Mouse (Mus musculus) brain, embryonic 18.5 days (tissue): Measurements from ENCODE around the gene Lypd6b.

Source experiments
- DNase-seq: peaks from one replicate; pipeline ENCODE4 v3.0.0-alpha.2; 2012; ENCODE audit warnings: low read depth, low spot score

The Lypd6b gene

GRCm38 (mm10) chr2:49770440-49770839, 17.0 kb upstream of the Lypd6b start:
- DNase-seq = no peak

GRCm38 (mm10) chr2:49771172-49771571, 16.3 kb upstream of the Lypd6b start:
- no peak for DNase-seq

GRCm38 (mm10) chr2:49773194-49773931, 14.1 kb upstream of the Lypd6b start:
- no peak for DNase-seq

- DNase-seq = no peak
These were observed 13.3 kb upstream of the Lypd6b start for GRCm38 (mm10) chr2:49774180-49774579.

- no peak for DNase-seq
These were observed 12.3 kb upstream of the Lypd6b start for GRCm38 (mm10) chr2:49775187-49775586.

GRCm38 (mm10) chr2:49775735-49776134, 11.8 kb upstream of the Lypd6b start:
- no peak for DNase-seq

GRCm38 (mm10) chr2:49776407-49776806, 11.1 kb upstream of the Lypd6b start:
- DNase-seq = no peak

- DNase-seq = no peak
These were observed 547 bp downstream of the Lypd6b start for GRCm38 (mm10) chr2:49788051-49788418.

GRCm38 (mm10) chr2:49788643-49789042, 1.2 kb downstream of the Lypd6b start:
- DNase-seq = no peak

GRCm38 (mm10) chr2:49789078-49789477, 1.6 kb downstream of the Lypd6b start:
- DNase-seq = no peak

- DNase-seq = no peak
These were observed 2.0 kb downstream of the Lypd6b start for GRCm38 (mm10) chr2:49789504-49789903.

GRCm38 (mm10) chr2:49797444-49798143, 10.1 kb downstream of the Lypd6b start:
- no peak for DNase-seq

- no peak for DNase-seq
These were observed 17.0 kb downstream of the Lypd6b start for GRCm38 (mm10) chr2:49804448-49804847.

- no peak for DNase-seq
These were observed 18.4 kb downstream of the Lypd6b start for GRCm38 (mm10) chr2:49805736-49806371.

GRCm38 (mm10) chr2:49809496-49809895, 22.0 kb downstream of the Lypd6b start:
- no peak for DNase-seq

GRCm38 (mm10) chr2:49811420-49811819, 23.9 kb downstream of the Lypd6b start:
- no peak for DNase-seq

- DNase-seq = no peak
These were observed 24.4 kb downstream of the Lypd6b start for GRCm38 (mm10) chr2:49811871-49812363.

- no peak for DNase-seq
These were observed 25.7 kb downstream of the Lypd6b start for GRCm38 (mm10) chr2:49813151-49813550.

GRCm38 (mm10) chr2:49814011-49814410, 26.5 kb downstream of the Lypd6b start:
- no peak for DNase-seq

- no peak for DNase-seq
These were observed 28.3 kb downstream of the Lypd6b start for GRCm38 (mm10) chr2:49815696-49816320.

- DNase-seq = no peak
These were observed 29.1 kb downstream of the Lypd6b start for GRCm38 (mm10) chr2:49816549-49816948.

- DNase-seq = no peak
These were observed 29.7 kb downstream of the Lypd6b start for GRCm38 (mm10) chr2:49817151-49817550.
